Comparison of ENCODE assay signal across 23 mouse cellular contexts in genomic region chr7:130057708-130058107, GRCm38 (mm10).
"Had no signal": no experiment of that assay in that cellular context is flagged by ENCODE, and none has a peak within 500 bp of the region (broad histone marks: within the 10 kb centered on the region; RNA-seq: fewer than 3 reads in every experiment).

No protein-coding gene starts in this region.

- H3K27me3 ChIP-seq: heart, embryonic 13.5 days; heart, embryonic 15.5 days; hindbrain, embryonic 13.5 days; hindbrain, embryonic 15.5 days; limb, embryonic 12.5 days; limb, embryonic 15.5 days; liver, embryonic 12.5 days had no signal

- DNase-seq: forebrain, postnatal 0 days; gastrocnemius, postnatal 14 days; gastrocnemius, postnatal 36 days; heart, adult 18-20 months; heart, postnatal 14 days; heart, postnatal 36 days; kidney, adult 11 months; kidney, adult 9 months; layer of hippocampus, adult 9-11 months; layer of hippocampus, postnatal 36 days; left cerebral cortex, postnatal 4 days; lung, adult 18-20 months had no signal

- H3K9me3 ChIP-seq: heart, embryonic 10.5 days; heart, embryonic 13.5 days; heart, embryonic 15.5 days; hindbrain, embryonic 13.5 days; hindbrain, embryonic 15.5 days; limb, embryonic 12.5 days; limb, embryonic 15.5 days; liver, embryonic 12.5 days had no signal

- H3K9ac ChIP-seq: forebrain, postnatal 0 days; heart, embryonic 13.5 days; heart, embryonic 15.5 days; hindbrain, embryonic 13.5 days; hindbrain, embryonic 15.5 days; limb, embryonic 12.5 days; limb, embryonic 15.5 days; liver, embryonic 12.5 days; liver, embryonic 14.5 days had no signal

- H3K4me1 ChIP-seq: heart, embryonic 10.5 days; heart, embryonic 15.5 days; hindbrain, embryonic 13.5 days; hindbrain, embryonic 15.5 days; liver, embryonic 12.5 days had no signal

- H3K27ac ChIP-seq: heart, embryonic 10.5 days; heart, embryonic 13.5 days; heart, embryonic 15.5 days; hindbrain, embryonic 13.5 days; hindbrain, embryonic 15.5 days; hindbrain, postnatal 0 days; limb, embryonic 12.5 days; limb, embryonic 15.5 days; liver, embryonic 12.5 days; liver, embryonic 14.5 days had no signal

- H3K36me3 ChIP-seq: heart, embryonic 10.5 days; heart, embryonic 13.5 days; heart, embryonic 15.5 days; hindbrain, embryonic 13.5 days; hindbrain, embryonic 15.5 days; limb, embryonic 12.5 days; limb, embryonic 15.5 days; liver, embryonic 12.5 days had no signal

- H3K4me3 ChIP-seq: heart, embryonic 10.5 days; heart, embryonic 13.5 days; heart, embryonic 15.5 days; hindbrain, embryonic 13.5 days; hindbrain, embryonic 15.5 days; limb, embryonic 12.5 days; limb, embryonic 15.5 days; liver, embryonic 12.5 days had no signal

- ATAC-seq: forebrain, postnatal 0 days; hindbrain, postnatal 0 days; intestine, embryonic 16.5 days; liver, embryonic 12.5 days had no signal

- H3K4me2 ChIP-seq: heart, embryonic 13.5 days; heart, embryonic 15.5 days; hindbrain, embryonic 13.5 days; hindbrain, embryonic 15.5 days; limb, embryonic 12.5 days; limb, embryonic 15.5 days; liver, embryonic 12.5 days had no signal
